Comparison of ENCODE assay signal across 8 mouse cellular contexts in the genomic region with DNA sequence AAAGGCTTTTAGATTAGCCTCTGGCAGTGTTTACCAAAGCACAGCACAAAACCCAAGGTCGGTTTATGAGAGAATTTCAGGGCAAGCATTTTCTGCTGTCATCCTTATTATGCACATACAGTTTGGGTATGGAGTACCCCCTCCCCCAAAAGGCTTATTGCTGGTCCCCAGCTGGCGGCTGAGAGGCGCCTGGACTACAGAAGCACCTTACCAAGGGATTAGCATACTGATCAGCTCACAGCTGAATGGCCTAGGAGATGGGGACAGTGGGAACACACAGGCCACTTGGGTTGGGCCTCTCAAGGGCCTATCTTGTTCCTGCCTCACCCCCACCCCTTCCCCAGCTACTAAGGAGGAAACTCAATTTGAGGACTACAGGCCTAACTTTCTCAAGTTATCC. TPM values are rescaled to one million over a fixed set of nuclear protein-coding genes. Genes with fewer than 3 reads are reported as not detected.
DNase-seq lines count a peak whose midpoint lies in the region; ATAC-seq lines count a peak whose summit lies in the region.

No protein-coding gene starts in this region.

- no peaks in the 10 kb centered on the region for H3K27me3 ChIP-seq in lung, embryonic 16.5 days (ENCODE audit: control insufficient read depth, insufficient read depth, low read depth, low read length)
- H3K27me3 ChIP-seq in forebrain, embryonic 14.5 days (replicated peaks; ENCODE audit: control insufficient read depth, insufficient read depth, low read length) = no peaks in the 10 kb centered on the region
- no peaks in the 10 kb centered on the region for H3K27me3 ChIP-seq in limb, embryonic 15.5 days

- DNase-seq in lung, postnatal 4 days = no peak
- peak; percentile 21 for DNase-seq in forebrain, embryonic 14.5 days (ENCODE audit: low spot score)
- DNase-seq in retina, embryonic 14.5 days (ENCODE audit: low spot score) = peak; percentile 23
- DNase-seq in urinary bladder, postnatal 4 days (ENCODE audit: low spot score in 2 of 2) = no peak
- DNase-seq in spleen, adult 12 weeks (ENCODE audit: low spot score) = no peak
- no peak for DNase-seq in spleen, postnatal 10 days (ENCODE audit: low spot score in 2 of 2)

- H3K9me3 ChIP-seq in lung, embryonic 16.5 days (ENCODE audit: control insufficient read depth, low read length) = no peaks in the 10 kb centered on the region
- no peaks in the 10 kb centered on the region for H3K9me3 ChIP-seq in forebrain, embryonic 14.5 days (replicated peaks; ENCODE audit: control insufficient read depth, low read length)
- H3K9me3 ChIP-seq in limb, embryonic 15.5 days = no peaks in the 10 kb centered on the region

- no peak overlapping the region for H3K27ac ChIP-seq in lung, embryonic 16.5 days (ENCODE audit: low read length)
- peak overlapping the region; percentile 27; the same call in 1 of the 2 replicates for H3K27ac ChIP-seq in forebrain, embryonic 14.5 days (ENCODE audit: low read depth, low read length)
- no peak overlapping the region for H3K27ac ChIP-seq in limb, embryonic 15.5 days

- H3K4me2 ChIP-seq in lung, embryonic 16.5 days (ENCODE audit: low read depth, low read length) = peak overlapping the region; percentile 24; the same call in 1 of the 2 replicates
- peak overlapping the region; percentile 78 for H3K4me2 ChIP-seq in forebrain, embryonic 14.5 days (ENCODE audit: low read length)
- H3K4me2 ChIP-seq in limb, embryonic 15.5 days = no peak overlapping the region

- no peak for ATAC-seq in lung, embryonic 16.5 days (ENCODE audit: low read depth)
- ATAC-seq in forebrain, embryonic 14.5 days = no peak
- no peak for ATAC-seq in limb, embryonic 15.5 days (ENCODE audit: insufficient number of reproducible peaks, low FRiP score, low TSS enrichment, low read depth)

- H3K4me3 ChIP-seq in lung, embryonic 16.5 days (ENCODE audit: low read length) = no peak overlapping the region
- 0 out of 2 replicates have a peak overlapping the region, but pooled peaks have one; percentile 73 for H3K4me3 ChIP-seq in forebrain, embryonic 14.5 days (ENCODE audit: low read depth, low read length)
- no peak overlapping the region for H3K4me3 ChIP-seq in limb, embryonic 15.5 days

- peak overlapping the region; percentile 13; the same call in 1 of the 2 replicates for H3K9ac ChIP-seq in lung, embryonic 16.5 days (ENCODE audit: low read length)
- peak overlapping the region; percentile 92 for H3K9ac ChIP-seq in forebrain, embryonic 14.5 days (ENCODE audit: low read length)
- H3K9ac ChIP-seq in limb, embryonic 15.5 days = 0 out of 2 replicates have a peak overlapping the region, but pooled peaks have one; percentile 3

- 67% methylated on average over 3 of the region's 3 CpGs for WGBS in lung, embryonic 16.5 days
- WGBS in forebrain, embryonic 14.5 days = 14% methylated on average over 3 of the region's 3 CpGs
- WGBS in limb, embryonic 15.5 days = 72% methylated on average over 3 of the region's 3 CpGs

- peaks cover 26% of the 10 kb centered on the region for H3K36me3 ChIP-seq in lung, embryonic 16.5 days (ENCODE audit: control insufficient read depth, insufficient read depth, low read length)
- peaks cover 39% of the 10 kb centered on the region for H3K36me3 ChIP-seq in forebrain, embryonic 14.5 days (ENCODE audit: control insufficient read depth, insufficient read depth, low read length)
- H3K36me3 ChIP-seq in limb, embryonic 15.5 days = peaks cover 45% of the 10 kb centered on the region

- peaks cover 2% of the 10 kb centered on the region; the same call in 1 of the 2 replicates for H3K4me1 ChIP-seq in lung, embryonic 16.5 days (replicated peaks; ENCODE audit: control insufficient read depth, insufficient read depth, low read length)
- H3K4me1 ChIP-seq in forebrain, embryonic 14.5 days (ENCODE audit: control insufficient read depth, insufficient read depth, low read length) = peaks cover 8% of the 10 kb centered on the region; the same call in 1 of the 2 replicates
- peaks cover 14% of the 10 kb centered on the region for H3K4me1 ChIP-seq in limb, embryonic 15.5 days

RNA-seq across cellular contexts. Expression of a gene that starts 1.5 kb away (rescaled TPM):
- polyA plus RNA-seq in lung, embryonic 16.5 days (2015; fragmentation: Nextera tagmentation; extraction: Ambion mirVana) = 53.2 and 56.5 TPM in 2 replicates
- 128 and 143 TPM in 2 replicates for polyA plus RNA-seq in forebrain, embryonic 14.5 days (2014; fragmentation: Nextera tagmentation; extraction: Ambion mirVana)
- 52.5 and 54.9 TPM in 2 replicates for polyA plus RNA-seq in limb, embryonic 15.5 days (2015; fragmentation: Nextera tagmentation; extraction: Ambion mirVana)

RNA-seq across cellular contexts. Expression of a gene that starts 15.7 kb away (rescaled TPM):
- polyA plus RNA-seq in lung, embryonic 16.5 days (2015; fragmentation: Nextera tagmentation; extraction: Ambion mirVana) = 0.20 TPM in 1 of 2 replicates, not detected in the other
- not detected in 2 replicates for polyA plus RNA-seq in forebrain, embryonic 14.5 days (2014; fragmentation: Nextera tagmentation; extraction: Ambion mirVana)
- not detected in 2 replicates for polyA plus RNA-seq in limb, embryonic 15.5 days (2015; fragmentation: Nextera tagmentation; extraction: Ambion mirVana)

RNA-seq across cellular contexts. Expression of a gene that starts 59.3 kb away (rescaled TPM):
- polyA plus RNA-seq in lung, embryonic 16.5 days (2015; fragmentation: Nextera tagmentation; extraction: Ambion mirVana) = 207 and 250 TPM in 2 replicates
- polyA plus RNA-seq in forebrain, embryonic 14.5 days (2014; fragmentation: Nextera tagmentation; extraction: Ambion mirVana) = 18.6 and 24.1 TPM in 2 replicates
- polyA plus RNA-seq in limb, embryonic 15.5 days (2015; fragmentation: Nextera tagmentation; extraction: Ambion mirVana) = 119 and 143 TPM in 2 replicates

Comparison
In these comparisons a context has a peak if more than half of its experiments do, and no peak if none do; other contexts are left out.
1. H3K9ac ChIP-seq: peak in every context shown above with its lines; median percentile 92 in forebrain, embryonic 14.5 days; 13 in lung, embryonic 16.5 days; 3 in limb, embryonic 15.5 days.
2. DNase-seq: peak in forebrain, embryonic 14.5 days (single experiment) and retina, embryonic 14.5 days (single experiment); none in lung, postnatal 4 days (0 of 2), urinary bladder, postnatal 4 days (0 of 2), spleen, adult 12 weeks (single experiment) and spleen, postnatal 10 days (0 of 2).